Mouse (Mus musculus) left cerebral cortex, postnatal 14 days (tissue): ENCODE measurements around the gene Ss18l2. TPM values are rescaled to one million over a fixed set of nuclear protein-coding genes. Genes with fewer than 3 reads are reported as not detected.

Source experiments
- DNase-seq, 2 experiments: peaks; one replicate each; pipeline ENCODE4 v3.0.0; 2021 to 2022; ENCODE audit warnings: low spot score in 2 of 2, mixed read lengths in 1 of 2
- intact Hi-C: fragments of 180-260 bp; cut with DNase I; formaldehyde crosslinking; loops from one replicate; pipeline ENCODE4 v1.15.1; 2025
- total RNA-seq, 2 experiments: library from RNA; stranded (reverse); gene quantifications; 2 replicates each; pipeline ENCODE4 v1.2.3; 2021

The Ss18l2 gene
- total RNA-seq, 2 experiments from 2014 or later: 82.8 to 100 TPM

- DNase-seq: no peak
- intact Hi-C loops: no loop called here
Measured at GRCm38 (mm10) chr9:121694736-121695135, 15.4 kb upstream of the Ss18l2 start.

- intact Hi-C loops: no loop called here
- no peak for DNase-seq
Measured at GRCm38 (mm10) chr9:121696626-121697025, 13.5 kb upstream of the Ss18l2 start.

GRCm38 (mm10) chr9:121697150-121698049 lies 12.7 kb upstream of the Ss18l2 start:
- intact Hi-C loops: no loop called here
- peak; percentile 62 to 84 for DNase-seq

GRCm38 (mm10) chr9:121704261-121704645 lies 5.9 kb upstream of the Ss18l2 start:
- DNase-seq: no peak
- intact Hi-C loops: no loop called here

GRCm38 (mm10) chr9:121704646-121705625 lies 5.2 kb upstream of the Ss18l2 start, which contains the start of gene Sec22c:
Gene Sec22c (minus strand): TSS chr9:121705490.
- intact Hi-C loops: no loop called here
- DNase-seq: peak; percentile 87 to 88

GRCm38 (mm10) chr9:121706029-121706675 lies 4.0 kb upstream of the Ss18l2 start:
- intact Hi-C loops: no loop called here
- no peak for DNase-seq

GRCm38 (mm10) chr9:121707801-121708200 lies 2.3 kb upstream of the Ss18l2 start:
- intact Hi-C loops: no loop called here
- no peak for DNase-seq

GRCm38 (mm10) chr9:121708506-121709486 lies 1.3 kb upstream of the Ss18l2 start:
- DNase-seq: no peak
- intact Hi-C loops: no loop called here

GRCm38 (mm10) chr9:121710584-121710975 lies 451 bp downstream of the Ss18l2 start:
- no peak for DNase-seq
- intact Hi-C loops: no loop called here

- no peak for DNase-seq
- intact Hi-C loops: no loop called here
Measured at GRCm38 (mm10) chr9:121717048-121717447, 6.9 kb downstream of the Ss18l2 start.

GRCm38 (mm10) chr9:121718070-121718705 lies 8.1 kb downstream of the Ss18l2 start:
- no peak for DNase-seq
- intact Hi-C loops: no loop called here

- DNase-seq: peak; percentile 98 to 99
- intact Hi-C loops: no loop called here
Measured at GRCm38 (mm10) chr9:121718792-121719318, 8.7 kb downstream of the Ss18l2 start, which contains the start of gene Nktr. Gene Nktr (plus strand): TSS chr9:121719169.

GRCm38 (mm10) chr9:121719347-121720331 lies 9.5 kb downstream of the Ss18l2 start:
- no peak for DNase-seq
- intact Hi-C loops: no loop called here

GRCm38 (mm10) chr9:121740490-121740889 lies 30.4 kb downstream of the Ss18l2 start:
- DNase-seq: no peak
- intact Hi-C loops: no loop called here

GRCm38 (mm10) chr9:121741168-121741567 lies 31.0 kb downstream of the Ss18l2 start:
- no peak for DNase-seq
- intact Hi-C loops: no loop called here

- no peak for DNase-seq
Measured at GRCm38 (mm10) chr9:121744051-121744450, 33.9 kb downstream of the Ss18l2 start.

More at GRCm38 (mm10) chr9:121744051-121744450, 33.9 kb downstream of the Ss18l2 start:
- intact Hi-C loops: no loop called here
